Mouse (Mus musculus): ENCODE results near the gene Sfxn2.

Sfxn2 gene

DNA sequence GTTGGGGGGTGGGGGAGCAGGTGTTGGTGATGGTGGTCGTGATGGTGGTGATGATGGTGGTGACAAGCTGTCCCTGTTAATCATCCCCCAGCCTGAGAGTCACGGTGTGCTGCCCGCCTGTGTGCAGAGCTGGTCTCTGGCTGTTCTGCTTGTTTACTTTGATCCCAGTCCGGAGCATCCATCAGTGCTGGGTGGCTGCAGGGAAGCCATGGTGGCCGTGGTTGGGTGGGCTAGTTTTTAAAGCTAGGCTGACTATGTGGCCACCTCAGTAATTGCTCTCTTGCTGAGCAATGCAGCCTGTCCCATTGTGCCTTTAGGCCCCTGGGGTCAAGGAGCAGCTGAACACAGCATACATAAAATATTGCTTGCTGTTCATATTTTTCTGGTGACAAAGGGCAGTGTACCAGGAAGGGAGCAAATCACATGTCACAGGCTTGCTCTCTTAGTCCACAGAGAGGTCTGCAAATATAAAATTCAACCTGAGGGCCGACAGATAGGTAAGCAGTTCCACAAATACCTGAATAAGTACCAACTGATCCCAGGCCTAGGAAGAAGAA lies 38.5 kb upstream of the Sfxn2 start:
- TF ChIP-seq POU5F1 (IDR thresholded peaks at IDR 0.05; ENCODE audit: borderline replicate concordance, low read length) (no peak), CTCF (conservative IDR thresholded peaks at IDR 0.05; ENCODE audit: low read length) (no peak), NANOG (IDR thresholded peaks at IDR 0.05; ENCODE audit: borderline replicate concordance, low read length) (no peak)
- H3K9me3 ChIP-seq (ENCODE audit: low read length): no peaks in the 10 kb centered on the region
- H3K36me3 ChIP-seq (ENCODE audit: insufficient read depth, low read length): no peaks in the 10 kb centered on the region
- peaks cover 60% of the 10 kb centered on the region for H3K4me1 ChIP-seq (replicated peaks; ENCODE audit: low read depth, low read length)
- H3K27me3 ChIP-seq (ENCODE audit: insufficient read depth, low read length): 0 out of 2 replicates have a peak, but pooled peaks cover 4% of the 10 kb centered on the region
- no peak overlapping the region for H3K4me3 ChIP-seq (replicated peaks; ENCODE audit: low read length)

DNA sequence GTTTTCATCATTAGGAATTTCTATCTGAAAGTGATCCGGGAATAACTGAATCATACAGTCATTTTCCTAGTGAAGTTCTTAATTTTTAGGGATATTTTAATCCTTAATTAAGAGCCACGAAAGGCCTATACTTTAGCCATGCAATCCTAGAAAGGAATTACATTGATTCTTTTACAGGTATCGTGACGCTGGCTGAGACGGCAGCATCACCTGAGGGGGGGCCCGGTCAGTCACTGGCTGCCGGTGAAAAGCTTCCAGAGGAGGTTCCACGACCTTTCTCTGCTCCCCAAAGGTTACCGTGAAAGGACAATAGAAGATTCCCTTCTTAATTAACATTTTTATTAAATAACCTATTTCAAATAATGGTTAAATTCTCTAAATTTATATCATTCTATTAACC lies 35.8 kb upstream of the Sfxn2 start:
- no peak for TF ChIP-seq POU5F1 (IDR thresholded peaks at IDR 0.05; ENCODE audit: borderline replicate concordance, low read length)
- TF ChIP-seq CTCF (conservative IDR thresholded peaks at IDR 0.05; ENCODE audit: low read length): no peak
- TF ChIP-seq NANOG (IDR thresholded peaks at IDR 0.05; ENCODE audit: borderline replicate concordance, low read length): no peak
- peaks cover 44% of the 10 kb centered on the region for H3K4me1 ChIP-seq (replicated peaks; ENCODE audit: low read depth, low read length)
- H3K4me3 ChIP-seq (replicated peaks; ENCODE audit: low read length): no peak overlapping the region
- H3K9me3 ChIP-seq (ENCODE audit: low read length): no peaks in the 10 kb centered on the region
- H3K27me3 ChIP-seq (ENCODE audit: insufficient read depth, low read length): no peaks in the 10 kb centered on the region
- peaks cover 4% of the 10 kb centered on the region; the same call in 1 of the 2 replicates for H3K36me3 ChIP-seq (ENCODE audit: insufficient read depth, low read length)

DNA sequence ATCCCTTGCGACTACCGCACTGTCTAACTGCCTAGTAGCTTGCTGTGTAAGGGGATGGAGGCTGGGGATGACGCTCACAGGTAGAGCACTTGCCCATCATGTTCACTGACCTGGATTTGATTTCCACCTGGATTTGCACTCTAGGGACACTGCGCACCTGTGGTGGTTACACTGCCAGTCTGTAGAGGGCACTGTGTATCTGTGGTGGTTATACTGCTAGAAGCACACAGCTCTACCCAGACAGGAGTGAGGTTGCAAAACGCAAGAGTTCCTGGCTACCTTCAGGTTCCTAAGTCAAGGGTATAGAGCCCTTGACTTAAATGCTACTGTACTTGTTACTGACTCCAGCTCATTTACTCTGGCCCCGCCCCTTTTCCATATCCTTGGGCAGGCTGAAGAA lies 35.0 kb upstream of the Sfxn2 start:
- Histone ChIP-seq H3K4me1 (replicated peaks; ENCODE audit: low read depth, low read length) (peaks cover 35% of the 10 kb centered on the region), H3K27me3 (ENCODE audit: insufficient read depth, low read length) (no peaks in the 10 kb centered on the region), H3K36me3 (ENCODE audit: insufficient read depth, low read length) (peaks cover 4% of the 10 kb centered on the region; the same call in 1 of the 2 replicates), H3K9me3 (ENCODE audit: low read length) (no peaks in the 10 kb centered on the region), H3K4me3 (replicated peaks; ENCODE audit: low read length) (no peak overlapping the region)
- TF ChIP-seq CTCF (conservative IDR thresholded peaks at IDR 0.05; ENCODE audit: low read length): peak; percentile 47
- TF ChIP-seq POU5F1 (IDR thresholded peaks at IDR 0.05; ENCODE audit: borderline replicate concordance, low read length): no peak

DNA sequence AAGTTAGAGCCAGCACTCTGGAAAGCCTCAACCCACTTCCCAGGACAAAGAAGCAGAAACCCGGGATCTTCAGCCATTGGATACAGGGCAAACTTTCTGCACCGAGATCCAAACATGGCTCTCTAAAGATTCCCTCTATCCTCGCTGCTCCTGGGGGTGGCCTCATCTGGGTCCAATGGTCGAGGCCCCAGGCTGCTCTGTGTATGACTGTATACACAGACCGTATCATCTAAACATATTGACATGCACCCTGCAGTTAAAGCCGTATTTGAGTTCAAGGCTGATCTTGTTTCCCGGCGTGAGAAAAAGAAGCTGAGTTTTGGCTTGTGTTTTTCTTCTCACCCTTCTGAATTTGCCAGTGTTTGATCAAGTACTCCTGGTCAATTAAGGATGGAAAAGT lies 30.4 kb upstream of the Sfxn2 start:
- TF ChIP-seq CTCF (conservative IDR thresholded peaks at IDR 0.05; ENCODE audit: low read length) (no peak), NANOG (IDR thresholded peaks at IDR 0.05; ENCODE audit: borderline replicate concordance, low read length) (no peak), POU5F1 (IDR thresholded peaks at IDR 0.05; ENCODE audit: borderline replicate concordance, low read length) (no peak)
- Histone ChIP-seq H3K4me3 (replicated peaks; ENCODE audit: low read length) (no peak overlapping the region), H3K27me3 (ENCODE audit: insufficient read depth, low read length) (no peaks in the 10 kb centered on the region), H3K9me3 (ENCODE audit: low read length) (no peaks in the 10 kb centered on the region), H3K4me1 (replicated peaks; ENCODE audit: low read depth, low read length) (peaks cover 25% of the 10 kb centered on the region), H3K36me3 (ENCODE audit: insufficient read depth, low read length) (peaks cover 4% of the 10 kb centered on the region; the same call in 1 of the 2 replicates)

DNA sequence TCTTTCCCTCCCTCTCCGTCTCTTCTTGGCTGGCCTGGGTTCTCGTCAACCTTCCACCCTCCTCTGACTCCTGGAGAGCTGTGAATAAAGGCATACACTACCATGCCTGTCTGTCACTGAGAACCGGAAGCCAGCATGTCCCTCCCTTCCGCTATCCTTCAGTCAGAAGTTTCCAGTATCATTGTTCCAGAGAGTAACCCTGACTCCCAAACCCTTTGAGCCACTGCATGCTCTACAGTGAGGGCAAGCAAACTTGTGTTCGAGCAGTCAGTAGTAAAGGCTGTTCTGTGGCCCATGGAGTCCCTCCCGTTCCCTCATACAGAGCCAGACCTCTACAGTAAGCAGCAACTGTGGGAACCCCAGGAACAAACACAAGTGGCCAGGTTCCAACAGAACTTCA lies 25.6 kb upstream of the Sfxn2 start:
- H3K4me3 ChIP-seq (replicated peaks; ENCODE audit: low read length): no peak overlapping the region
- H3K9me3 ChIP-seq (ENCODE audit: low read length): no peaks in the 10 kb centered on the region
- H3K4me1 ChIP-seq (replicated peaks; ENCODE audit: low read depth, low read length): peaks cover 3% of the 10 kb centered on the region; the same call in 1 of the 2 replicates
- TF ChIP-seq POU5F1 (IDR thresholded peaks at IDR 0.05; ENCODE audit: borderline replicate concordance, low read length): no peak
- no peak for TF ChIP-seq CTCF (conservative IDR thresholded peaks at IDR 0.05; ENCODE audit: low read length)
- no peak for TF ChIP-seq NANOG (IDR thresholded peaks at IDR 0.05; ENCODE audit: borderline replicate concordance, low read length)
- H3K27me3 ChIP-seq (ENCODE audit: insufficient read depth, low read length): no peaks in the 10 kb centered on the region
- H3K36me3 ChIP-seq (ENCODE audit: insufficient read depth, low read length): no peaks in the 10 kb centered on the region

DNA sequence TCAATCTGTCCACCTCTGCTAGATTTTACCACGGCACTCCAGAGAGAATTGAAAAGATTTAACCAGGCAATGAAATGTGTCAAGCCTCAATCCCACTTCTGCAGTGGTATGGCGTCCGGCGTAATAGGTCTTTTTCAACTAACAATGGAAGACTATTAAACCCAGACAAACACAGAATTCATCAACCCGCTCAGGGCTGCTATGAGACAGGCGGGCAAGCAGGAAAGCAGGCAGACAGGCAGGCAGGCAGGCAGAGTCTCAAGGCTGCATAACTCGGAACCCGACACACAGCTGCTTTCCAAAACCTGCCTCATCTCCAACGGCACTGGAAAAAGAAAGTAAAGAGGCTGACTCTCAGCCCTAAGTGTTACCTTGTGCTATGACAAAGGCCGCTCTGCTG lies 25.1 kb upstream of the Sfxn2 start:
- no peak for TF ChIP-seq CTCF (conservative IDR thresholded peaks at IDR 0.05; ENCODE audit: low read length)
- TF ChIP-seq NANOG (IDR thresholded peaks at IDR 0.05; ENCODE audit: borderline replicate concordance, low read length): no peak
- no peak for TF ChIP-seq POU5F1 (IDR thresholded peaks at IDR 0.05; ENCODE audit: borderline replicate concordance, low read length)
- Histone ChIP-seq H3K9me3 (ENCODE audit: low read length) (no peaks in the 10 kb centered on the region), H3K27me3 (ENCODE audit: insufficient read depth, low read length) (no peaks in the 10 kb centered on the region), H3K4me3 (replicated peaks; ENCODE audit: low read length) (0 out of 2 replicates have a peak overlapping the region, but pooled peaks have one; percentile 3), H3K4me1 (replicated peaks; ENCODE audit: low read depth, low read length) (peaks cover 3% of the 10 kb centered on the region; the same call in 1 of the 2 replicates), H3K36me3 (ENCODE audit: insufficient read depth, low read length) (no peaks in the 10 kb centered on the region)

DNA sequence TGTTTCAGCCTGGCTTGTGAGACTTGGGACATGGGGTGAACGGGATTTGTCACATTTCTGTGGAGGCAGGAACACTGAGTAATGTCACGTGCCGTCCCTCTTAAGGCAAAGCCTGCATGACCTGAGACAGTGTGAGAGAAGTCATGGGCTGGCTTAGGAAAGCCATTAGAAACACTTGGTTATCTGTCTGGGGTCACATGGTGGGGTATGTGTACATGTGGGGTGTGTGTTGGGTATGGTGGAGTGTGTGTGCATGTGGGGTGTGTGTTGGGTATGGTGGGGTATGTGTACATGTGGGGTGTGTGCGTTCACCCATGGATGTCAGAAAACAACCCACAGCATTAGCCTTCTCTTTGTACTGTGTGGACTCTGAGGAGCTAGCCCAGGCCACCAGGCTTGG lies 22.8 kb upstream of the Sfxn2 start:
- Histone ChIP-seq H3K36me3 (ENCODE audit: insufficient read depth, low read length) (no peaks in the 10 kb centered on the region), H3K27me3 (ENCODE audit: insufficient read depth, low read length) (no peaks in the 10 kb centered on the region), H3K9me3 (ENCODE audit: low read length) (no peaks in the 10 kb centered on the region), H3K4me3 (replicated peaks; ENCODE audit: low read length) (no peak overlapping the region), H3K4me1 (replicated peaks; ENCODE audit: low read depth, low read length) (peaks cover 9% of the 10 kb centered on the region; the same call in 1 of the 2 replicates)
- TF ChIP-seq POU5F1 (IDR thresholded peaks at IDR 0.05; ENCODE audit: borderline replicate concordance, low read length) (no peak), CTCF (conservative IDR thresholded peaks at IDR 0.05; ENCODE audit: low read length) (no peak), NANOG (IDR thresholded peaks at IDR 0.05; ENCODE audit: borderline replicate concordance, low read length) (no peak)

DNA sequence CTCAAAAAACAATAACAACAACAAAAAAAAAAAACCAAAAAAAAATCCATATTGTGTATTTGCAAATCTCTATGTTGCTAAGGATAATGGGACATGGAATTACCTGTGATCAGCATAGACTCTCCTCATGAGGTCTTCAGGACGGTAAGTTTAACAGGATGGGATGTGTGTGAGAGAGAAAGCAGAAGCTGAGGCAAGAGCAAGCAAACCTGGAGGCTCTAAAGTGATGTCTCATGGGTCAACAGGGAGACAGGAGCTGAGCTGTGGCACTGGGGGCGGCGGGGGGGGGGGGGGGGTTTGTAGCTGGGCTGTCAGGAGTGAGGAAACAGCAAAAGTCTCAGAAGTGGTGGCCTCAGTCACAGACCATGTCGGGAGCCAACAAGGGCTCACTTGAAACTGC lies 20.7 kb upstream of the Sfxn2 start:
- TF ChIP-seq CTCF (conservative IDR thresholded peaks at IDR 0.05; ENCODE audit: low read length) (no peak), NANOG (IDR thresholded peaks at IDR 0.05; ENCODE audit: borderline replicate concordance, low read length) (no peak), POU5F1 (IDR thresholded peaks at IDR 0.05; ENCODE audit: borderline replicate concordance, low read length) (no peak)
- Histone ChIP-seq H3K36me3 (ENCODE audit: insufficient read depth, low read length) (0 out of 2 replicates have a peak, but pooled peaks cover 11% of the 10 kb centered on the region), H3K27me3 (ENCODE audit: insufficient read depth, low read length) (no peaks in the 10 kb centered on the region), H3K4me3 (replicated peaks; ENCODE audit: low read length) (no peak overlapping the region), H3K4me1 (replicated peaks; ENCODE audit: low read depth, low read length) (peaks cover 6% of the 10 kb centered on the region; the same call in 1 of the 2 replicates), H3K9me3 (ENCODE audit: low read length) (no peaks in the 10 kb centered on the region)

DNA sequence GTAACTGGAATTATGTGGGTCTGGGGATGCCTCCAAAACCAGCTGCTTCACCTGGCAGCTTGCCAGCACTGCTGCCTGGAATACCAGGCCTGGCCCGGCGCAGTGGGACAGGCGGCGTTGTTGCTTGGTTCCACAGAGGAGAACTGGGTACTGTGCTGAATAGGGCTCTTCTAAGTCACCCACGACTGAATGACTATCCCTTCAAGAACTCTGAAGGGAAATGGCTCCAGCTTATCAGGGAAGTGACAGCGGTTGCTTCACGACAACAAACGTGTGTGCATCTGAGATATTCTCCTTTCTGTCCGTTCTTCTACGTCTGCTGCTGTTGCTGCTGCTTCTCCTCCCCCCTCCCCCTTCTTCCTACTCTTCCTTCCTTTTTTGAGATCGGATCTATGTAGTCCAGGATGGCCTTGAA lies 19.6 kb upstream of the Sfxn2 start:
- no peak overlapping the region for H3K4me3 ChIP-seq (replicated peaks; ENCODE audit: low read length)
- H3K36me3 ChIP-seq (ENCODE audit: insufficient read depth, low read length): 0 out of 2 replicates have a peak, but pooled peaks cover 11% of the 10 kb centered on the region
- H3K27me3 ChIP-seq (ENCODE audit: insufficient read depth, low read length): no peaks in the 10 kb centered on the region
- peaks cover 16% of the 10 kb centered on the region for H3K4me1 ChIP-seq (replicated peaks; ENCODE audit: low read depth, low read length)
- H3K9me3 ChIP-seq (ENCODE audit: low read length): no peaks in the 10 kb centered on the region
- TF ChIP-seq NANOG (IDR thresholded peaks at IDR 0.05; ENCODE audit: borderline replicate concordance, low read length) (no peak), CTCF (conservative IDR thresholded peaks at IDR 0.05; ENCODE audit: low read length) (no peak), POU5F1 (IDR thresholded peaks at IDR 0.05; ENCODE audit: borderline replicate concordance, low read length) (no peak)

Data from E14TG2a.4 (cell line).